Mouse (Mus musculus): ENCODE measurements around the gene Gm17662.

DNA sequence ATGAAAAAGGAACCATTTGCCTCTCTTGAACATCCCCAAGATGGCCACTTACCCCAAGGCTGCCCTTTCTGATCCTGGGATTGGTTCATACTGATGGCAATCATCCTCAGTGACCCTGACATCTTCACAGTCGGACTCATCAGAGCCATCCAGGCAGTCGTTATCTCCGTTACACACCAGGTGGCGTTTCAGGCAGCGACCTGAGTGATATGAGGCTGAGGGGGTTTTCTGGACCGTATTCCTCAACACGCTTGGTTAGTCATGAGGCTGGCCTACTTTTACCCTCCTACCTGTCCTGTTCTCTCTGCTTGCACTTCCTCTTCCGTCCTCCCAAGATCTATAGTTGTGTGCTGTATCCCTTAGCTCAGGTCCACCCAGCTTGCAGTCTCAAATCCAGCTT, 4.1 kb downstream of the Gm17662 start:
- no peak for TF ChIP-seq CTCF (IDR thresholded peaks at IDR 0.05; ENCODE audit: borderline replicate concordance, control insufficient read depth, extremely low read depth, insufficient read depth, low read length, poor library complexity)
- TF ChIP-seq POLR2A (IDR thresholded peaks at IDR 0.05; ENCODE audit: control insufficient read depth, extremely low read depth, insufficient read depth, low read length, poor library complexity), result no peak

All from thymus, adult 2 months (tissue).